Mouse (Mus musculus) adrenal gland, postnatal 25 days (tissue): ENCODE measurements around the gene Ghitm. TPM values are rescaled to one million over a fixed set of nuclear protein-coding genes. Genes with fewer than 3 reads are reported as not detected.
A peak's percentile ranks its signal among the peaks of the same experiment; 100 is the strongest.
"Not testable (repeated sequence)": the region's sequence is repeated elsewhere in the genome, so short reads cannot be mapped to it uniquely, and the experiment has no call there.

Experiments
- DNase-seq: peaks from one replicate; pipeline ENCODE4 v3.0.0; 2021; ENCODE audit warnings: mixed read lengths
- long read RNA-seq: library from polyadenylated mRNA; stranded (forward); transcript quantifications from one replicate; pipeline ENCODE4 v2.0.0, GENCODE M21; 2021
- total RNA-seq: library from RNA; stranded (reverse); gene quantifications from 2 replicates; pipeline ENCODE4 v1.2.3, GENCODE M21; 2021

Ghitm gene
- total RNA-seq = 678 and 710 TPM in 2 replicates
- long read RNA-seq, transcript Ghitm-202 (9 exons, 3,188 nt) = major isoform, 1,102 of 1,295 reads
- long read RNA-seq, transcript Ghitm-201 (9 exons, 2,573 nt) = minor isoform, 33 of 1,295 reads
- long read RNA-seq, partial matches to known transcripts = 96 of 1,295 reads
- long read RNA-seq, other reads (novel, unspliced or antisense) = 64 of 1,295 reads

GRCm38 (mm10) chr14:37135127-37135593 lies at the start of gene Ghitm:
Ghitm (minus strand) TSS chr14:37135272.
- DNase-seq = peak; percentile 94

DNA sequence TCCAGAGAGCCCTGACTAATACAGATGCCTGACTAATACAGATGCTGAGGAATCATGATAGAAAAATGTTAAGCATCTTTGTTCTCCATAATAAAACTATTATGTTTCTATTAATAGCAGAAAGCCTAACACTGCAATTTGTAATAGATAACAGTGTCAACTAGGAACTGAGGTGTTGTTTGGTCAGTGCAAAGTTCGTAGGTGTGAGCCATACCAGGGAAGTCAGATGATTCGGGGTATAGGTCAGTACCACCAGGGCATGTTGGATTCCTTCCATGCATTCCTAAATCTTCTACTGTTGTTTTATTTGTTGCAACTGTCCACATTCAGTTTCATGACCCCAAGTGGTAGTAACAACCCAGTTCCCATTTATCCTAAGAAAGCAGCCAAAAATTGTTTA lies 49.8 kb upstream of the Ghitm start:
- no peak for DNase-seq

DNA sequence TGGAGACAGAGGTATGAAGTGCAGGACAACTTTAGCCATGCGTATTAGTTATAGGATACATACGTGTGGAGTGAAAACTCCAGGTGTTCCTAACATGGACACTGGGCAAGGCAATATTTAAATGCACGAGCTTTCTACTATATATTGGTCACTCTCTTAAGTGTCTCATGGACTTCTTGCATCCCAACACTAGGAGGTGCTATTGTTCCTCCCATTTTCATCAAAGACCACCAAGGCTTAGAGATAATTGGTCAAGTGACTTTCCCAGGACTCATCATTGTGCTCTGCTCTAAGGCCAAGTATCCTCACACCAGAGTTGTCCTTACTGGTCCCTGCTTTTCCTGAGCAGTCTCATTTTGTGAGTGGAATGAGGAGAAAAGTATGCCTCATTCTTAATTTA lies 39.4 kb upstream of the Ghitm start:
- DNase-seq = no peak

GRCm38 (mm10) chr14:37165266-37165926 lies 30.3 kb upstream of the Ghitm start:
- no peak for DNase-seq

GRCm38 (mm10) chr14:37164392-37165032 lies 29.4 kb upstream of the Ghitm start:
- DNase-seq = no peak

DNA sequence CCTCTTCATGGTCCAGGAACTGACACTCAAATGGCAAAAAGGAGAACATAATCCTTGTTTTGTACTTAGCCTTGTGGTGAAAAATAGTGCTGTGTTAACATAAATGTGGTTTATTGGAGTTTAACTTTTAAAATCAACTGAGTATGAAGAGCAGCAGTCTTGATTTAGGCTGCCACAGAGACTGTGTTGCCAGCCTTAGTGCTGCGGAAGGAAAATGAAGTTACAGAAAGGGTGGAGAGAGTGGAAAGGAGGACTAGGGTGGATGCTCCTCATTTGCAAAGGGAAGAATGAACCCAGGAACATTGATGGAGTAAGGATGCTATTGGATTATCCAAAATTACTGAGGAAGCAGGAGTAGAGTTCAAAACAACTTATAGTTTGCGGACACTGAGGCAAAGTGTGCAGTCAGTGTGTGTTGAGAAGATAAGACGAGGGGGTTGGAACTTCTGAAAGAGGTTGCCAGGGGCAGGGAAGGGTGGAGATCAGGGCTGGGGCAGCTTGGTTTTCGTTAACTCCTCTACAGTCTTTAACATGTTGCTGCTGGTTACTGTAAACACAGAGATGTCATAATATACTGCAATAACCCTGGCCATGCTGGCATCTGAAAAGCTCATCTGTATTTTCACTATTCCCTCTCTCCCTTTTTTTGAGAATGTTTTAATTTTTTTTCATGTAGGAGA lies 28.3 kb upstream of the Ghitm start:
- no peak for DNase-seq

GRCm38 (mm10) chr14:37154391-37154790 lies 19.3 kb upstream of the Ghitm start:
- DNase-seq = no peak

- no peak for DNase-seq
Observed at GRCm38 (mm10) chr14:37139051-37139710, 4.1 kb upstream of the Ghitm start.

GRCm38 (mm10) chr14:37137596-37137995 lies 2.5 kb upstream of the Ghitm start:
- DNase-seq = not testable (repeated sequence)

DNA sequence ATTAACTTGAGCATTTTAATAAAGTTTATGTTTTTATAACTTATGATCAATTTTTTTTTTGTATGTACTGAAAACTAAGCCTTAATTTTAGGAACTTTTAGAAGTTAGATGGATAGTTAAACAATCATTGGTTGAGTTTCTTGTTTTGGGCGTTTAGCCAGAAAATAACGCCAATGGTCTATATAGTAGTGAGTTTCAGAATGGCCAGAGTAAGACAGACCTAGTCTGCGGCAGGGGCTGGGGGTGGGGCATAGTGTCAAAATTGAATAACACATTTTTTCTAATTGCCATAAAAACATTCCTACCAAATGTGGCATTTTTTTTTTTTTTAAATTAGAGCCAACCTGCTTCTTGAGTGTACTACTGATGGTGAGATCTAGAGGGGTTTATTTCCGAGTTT lies 1.0 kb upstream of the Ghitm start:
- no peak for DNase-seq

GRCm38 (mm10) chr14:37135671-37136070 lies 599 bp upstream of the Ghitm start:
- DNase-seq = no peak

- peak; percentile 21 for DNase-seq
Observed at GRCm38 (mm10) chr14:37134304-37135126, 557 bp downstream of the Ghitm start.

DNA sequence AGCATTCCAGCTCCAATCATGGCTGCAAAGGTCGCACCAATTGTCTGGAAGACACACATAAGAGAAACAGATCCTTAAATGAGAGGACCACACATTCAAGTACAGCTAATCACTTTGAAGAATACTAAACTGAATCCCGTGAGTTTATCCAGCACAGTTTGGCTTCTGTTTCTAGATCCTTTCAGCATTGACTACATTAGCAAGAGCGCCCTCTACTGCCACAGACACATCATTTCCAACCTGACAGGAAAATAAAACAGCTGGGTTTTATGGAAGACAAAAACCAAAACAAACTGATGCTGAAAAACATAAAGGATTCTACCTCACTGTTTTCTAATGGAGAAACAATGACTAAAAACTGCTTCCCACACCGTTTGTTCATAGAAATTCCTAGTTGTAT lies 7.4 kb downstream of the Ghitm start:
- peak; percentile 14 for DNase-seq

GRCm38 (mm10) chr14:37119233-37119632 lies 15.8 kb downstream of the Ghitm start:
- DNase-seq = no peak

- no peak for DNase-seq
Observed at GRCm38 (mm10) chr14:37113922-37114321, 21.1 kb downstream of the Ghitm start, which contains the start of gene 2610528A11Rik. 2610528A11Rik (minus strand) TSS chr14:37114022.

GRCm38 (mm10) chr14:37112931-37113330 lies 22.1 kb downstream of the Ghitm start:
- DNase-seq = peak; percentile 42

DNA sequence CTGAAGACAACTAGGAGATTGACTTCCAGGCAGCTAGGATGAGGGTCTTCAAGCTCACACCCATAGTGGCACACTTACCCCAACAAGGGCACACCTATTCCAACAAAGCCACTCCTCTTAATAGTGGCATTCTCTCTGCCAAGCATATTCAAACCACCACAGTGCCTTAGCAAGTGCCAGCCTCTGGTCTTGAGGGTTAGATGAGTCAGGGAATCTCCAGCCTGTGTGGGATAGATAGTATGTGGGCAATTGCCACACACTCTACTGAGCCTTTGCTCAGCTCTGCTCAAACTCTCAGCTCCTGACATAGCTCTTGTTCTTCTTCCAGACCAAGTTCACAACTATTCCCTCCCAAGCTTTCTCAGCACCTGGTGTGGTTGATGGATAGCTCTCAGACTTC lies 23.7 kb downstream of the Ghitm start:
- no peak for DNase-seq

- no peak for DNase-seq
Observed at GRCm38 (mm10) chr14:37110456-37110855, 24.6 kb downstream of the Ghitm start.

GRCm38 (mm10) chr14:37109975-37110374 lies 25.1 kb downstream of the Ghitm start:
- no peak for DNase-seq

DNA sequence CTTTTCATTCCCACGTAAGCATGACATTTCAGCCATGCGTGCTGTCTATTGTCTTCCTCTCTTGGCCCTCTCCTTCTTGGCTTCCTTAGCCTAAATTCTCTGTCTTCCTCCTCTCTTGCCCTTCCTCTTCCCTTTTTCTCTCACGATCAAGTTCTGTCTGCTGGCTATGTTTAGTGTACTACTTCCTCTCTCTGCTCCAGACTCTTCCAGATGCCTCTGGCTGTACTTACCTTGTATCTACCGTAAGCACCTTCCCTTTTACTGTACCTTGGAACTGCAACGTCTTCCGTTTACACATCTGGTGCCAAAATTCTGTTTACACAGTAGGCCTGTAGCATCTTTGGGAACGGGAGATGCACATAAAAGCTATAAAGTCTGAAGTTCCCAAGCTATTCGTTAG lies 25.6 kb downstream of the Ghitm start:
- no peak for DNase-seq

- no peak for DNase-seq
Observed at GRCm38 (mm10) chr14:37105846-37106245, 29.2 kb downstream of the Ghitm start.
